Mouse (Mus musculus) thymus, postnatal 36 days (tissue): ENCODE data around the gene March9.

ENCODE experiments used
- DNase-seq, 2 experiments: peaks; one replicate each; pipeline ENCODE4 v3.0.0; 2022; ENCODE audit warnings: mixed read lengths in 2 of 2

March9 gene

DNA sequence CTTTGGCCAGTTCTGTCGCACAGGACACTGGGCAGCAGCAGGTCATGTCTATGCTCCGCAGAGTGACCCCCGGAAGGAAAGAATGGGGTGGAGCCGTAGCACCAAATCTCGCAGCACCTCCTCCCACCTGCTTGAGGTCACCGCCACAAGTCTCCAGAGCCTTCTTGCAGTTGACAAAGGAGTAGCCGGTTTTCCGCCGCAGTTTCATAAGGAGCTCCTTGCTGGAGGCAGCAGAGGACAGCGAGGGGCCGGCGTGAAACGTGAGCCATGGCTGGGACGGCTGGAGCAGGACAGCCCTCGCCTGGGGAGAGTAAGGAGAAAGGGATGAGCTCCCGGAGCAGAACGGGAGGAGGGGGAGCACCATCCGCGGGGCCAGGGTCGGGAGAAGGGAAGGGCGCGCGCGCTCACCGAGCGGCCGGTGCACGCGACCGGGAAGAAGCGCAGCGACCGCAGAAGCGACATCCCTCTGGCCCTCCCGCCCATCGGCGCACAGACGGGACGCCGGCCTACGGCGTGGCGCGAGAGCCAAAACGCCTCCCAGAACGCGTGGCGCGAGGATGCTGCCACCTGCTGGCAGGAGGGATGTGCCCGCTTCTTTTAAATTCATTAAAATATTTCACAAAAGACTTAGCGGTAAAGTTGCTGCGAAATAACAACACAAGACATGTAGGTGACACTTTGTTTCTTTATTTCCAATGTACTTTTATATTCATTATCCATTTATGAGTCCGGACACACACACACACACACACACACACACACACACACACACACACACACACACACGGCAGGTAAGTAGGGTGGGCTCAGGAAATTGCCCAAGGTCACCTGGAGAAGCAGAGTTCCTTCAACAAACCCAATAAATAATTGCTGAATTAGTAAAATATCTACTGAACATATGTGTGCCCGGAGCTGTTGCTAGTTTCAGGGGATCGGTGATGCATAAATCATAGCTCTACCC is 29.4 kb downstream of the March9 start, which contains the start of gene Tsfm:
Gene Tsfm, minus strand, starts transcription at position 505 of the 961 bp plus-strand sequence.
- DNase-seq = peak; percentile 90 to 92

GRCm38 (mm10) chr10:127018422-127018821 is 41.6 kb downstream of the March9 start:
- DNase-seq = no peak

DNA sequence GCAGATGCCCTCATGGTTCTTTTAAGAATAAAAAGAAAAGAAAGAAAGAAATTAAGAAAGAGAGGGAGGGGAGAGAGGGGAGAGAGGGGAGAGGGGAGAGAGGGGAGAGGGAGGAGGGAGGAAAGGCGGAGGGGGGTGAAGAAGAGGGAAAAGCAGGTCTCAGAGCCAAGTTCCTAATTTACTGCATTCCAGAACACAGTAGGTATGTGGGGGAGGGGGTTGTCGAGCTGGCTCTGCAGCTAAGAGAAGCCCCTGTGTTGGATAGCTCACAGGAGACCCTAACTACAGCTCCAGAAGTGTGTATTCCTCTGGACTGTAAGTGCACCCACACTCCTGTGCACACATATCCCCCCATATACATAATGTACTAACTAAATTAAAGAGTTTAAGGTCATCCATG is 42.9 kb downstream of the March9 start:
- DNase-seq = no peak

DNA sequence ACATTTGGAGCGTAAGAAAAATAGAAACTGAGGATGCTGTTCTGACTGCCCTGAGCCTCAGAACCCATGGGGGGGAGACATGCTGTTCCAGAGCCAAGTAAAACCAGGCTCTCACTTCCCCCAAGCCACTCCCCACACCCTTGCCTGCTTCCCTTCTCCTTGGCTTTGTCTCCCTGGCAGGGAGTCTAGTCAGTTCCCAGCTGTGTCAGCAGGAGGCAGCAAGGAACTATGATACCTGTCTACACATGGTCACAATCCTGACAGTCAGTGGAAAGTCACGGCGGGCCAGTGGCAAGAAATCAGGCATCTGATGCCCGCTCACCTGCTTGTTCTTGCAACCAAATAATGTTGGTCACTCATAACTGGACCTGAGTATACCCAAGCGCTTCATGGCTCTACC is 43.5 kb downstream of the March9 start:
- DNase-seq = no peak
